Mouse (Mus musculus) frontal cortex, postnatal 25 days (tissue): ENCODE measurements at regions not wholly inside any gene's neighbourhood (a gene's known extent, or its start where the extent isn't known, plus 50 kb on each side); places are given as distances from the start of the nearest gene placed in this dataset.

Experiments
- DNase-seq, 2 experiments: peaks; one replicate each; pipeline ENCODE4 v3.0.0; 2022; ENCODE audit warnings: low spot score in 2 of 2

- no peak for DNase-seq
Observed at GRCm38 (mm10) chr9:51518376-51518775, 189.7 kb upstream of the 1810046K07Rik start.

GRCm38 (mm10) chr9:51523471-51523870, 194.8 kb upstream of the 1810046K07Rik start:
- no peak for DNase-seq

- DNase-seq = no peak
Observed at GRCm38 (mm10) chr9:51525906-51526305, 197.2 kb upstream of the 1810046K07Rik start.

GRCm38 (mm10) chr9:51538894-51539293, 210.2 kb upstream of the 1810046K07Rik start:
- DNase-seq = no peak

- DNase-seq = no peak
Observed at GRCm38 (mm10) chr9:51541940-51542339, 213.2 kb upstream of the 1810046K07Rik start.

- no peak for DNase-seq
Observed at GRCm38 (mm10) chr9:51572040-51572439, 193.1 kb upstream of the Arhgap20 start.

GRCm38 (mm10) chr9:51581601-51582000, 183.5 kb upstream of the Arhgap20 start:
- no peak for DNase-seq

GRCm38 (mm10) chr9:51593707-51594106, 171.4 kb upstream of the Arhgap20 start:
- DNase-seq = no peak

- DNase-seq = no peak
Observed at GRCm38 (mm10) chr9:51598706-51599105, 166.4 kb upstream of the Arhgap20 start.

- DNase-seq = no peak
Observed at GRCm38 (mm10) chr9:51608158-51608557, 157.0 kb upstream of the Arhgap20 start.

GRCm38 (mm10) chr9:51608697-51609456, 156.3 kb upstream of the Arhgap20 start:
- no peak for DNase-seq

GRCm38 (mm10) chr9:51626156-51626555, 139.0 kb upstream of the Arhgap20 start:
- DNase-seq = no peak

- no peak for DNase-seq
Observed at GRCm38 (mm10) chr9:51636097-51636496, 129.0 kb upstream of the Arhgap20 start.

- DNase-seq = no peak
Observed at GRCm38 (mm10) chr9:51636559-51637127, 128.5 kb upstream of the Arhgap20 start.

GRCm38 (mm10) chr9:51637131-51637920, 127.8 kb upstream of the Arhgap20 start:
- DNase-seq = no peak

- DNase-seq = no peak
Observed at GRCm38 (mm10) chr9:51641706-51642105, 123.4 kb upstream of the Arhgap20 start.

- no peak for DNase-seq
Observed at GRCm38 (mm10) chr9:51645426-51645825, 119.7 kb upstream of the Arhgap20 start.

GRCm38 (mm10) chr9:51653376-51654292, 111.5 kb upstream of the Arhgap20 start:
- no peak for DNase-seq

GRCm38 (mm10) chr9:51654645-51655044, 110.5 kb upstream of the Arhgap20 start:
- no peak for DNase-seq

- no peak for DNase-seq
Observed at GRCm38 (mm10) chr9:51657796-51658195, 107.3 kb upstream of the Arhgap20 start.
